Mouse (Mus musculus): Measurements from ENCODE around the gene Ppwd1. TPM values are rescaled to one million over a fixed set of nuclear protein-coding genes. Genes with fewer than 3 reads are reported as not detected.
"Not testable (repeated sequence)": the region's sequence is repeated elsewhere in the genome, so short reads cannot be mapped to it uniquely, and the experiment has no call there.

The Ppwd1 gene
- 16.7 and 17.9 TPM in 2 replicates for polyA plus RNA-seq (2015; fragmentation: Nextera tagmentation; extraction: Ambion mirVana)

GRCm38 (mm10) chr13:104228384-104229066 is at the start of gene Ppwd1, which contains the start of gene Cenpk:
Gene Ppwd1, minus strand, starts transcription at chr13:104228843.
Gene Cenpk, plus strand, starts transcription at chr13:104228611.
- Histone ChIP-seq H3K4me2 (replicated peaks; ENCODE audit: low read depth, low read length) (peak within 1 kb of the TSS; percentile 78), H3K27me3 (ENCODE audit: insufficient read depth, low read length) (no peaks in the 10 kb centered on the region), H3K4me3 (ENCODE audit: low read length) (peak within 1 kb of the TSS; percentile 73), H3K9ac (replicated peaks; ENCODE audit: low read length) (peak within 1 kb of the TSS; percentile 88), H3K27ac (ENCODE audit: low read length) (peak within 1 kb of the TSS; percentile 88), H3K4me1 (ENCODE audit: insufficient read depth, low read length) (peaks cover 17% of the 10 kb centered on the region), H3K36me3 (ENCODE audit: insufficient read depth, low read length) (0 out of 2 replicates have a peak, but pooled peaks cover 5% of the 10 kb centered on the region), H3K9me3 (ENCODE audit: low read length) (no peaks in the 10 kb centered on the region)
- peak; percentile 99 for ATAC-seq (ENCODE audit: low FRiP score, low TSS enrichment)
- WGBS = under 1% methylated on average over 55 of the region's 55 CpGs

- no peaks in the 10 kb centered on the region for H3K27me3 ChIP-seq (ENCODE audit: insufficient read depth, low read length)
- no peak for ATAC-seq (ENCODE audit: low FRiP score, low TSS enrichment)
- H3K27ac ChIP-seq (ENCODE audit: low read length) = no peak overlapping the region
- H3K4me1 ChIP-seq (ENCODE audit: insufficient read depth, low read length) = no peaks in the 10 kb centered on the region
- no peak overlapping the region for H3K9ac ChIP-seq (replicated peaks; ENCODE audit: low read length)
- H3K36me3 ChIP-seq (ENCODE audit: insufficient read depth, low read length) = no peaks in the 10 kb centered on the region
- H3K4me2 ChIP-seq (replicated peaks; ENCODE audit: low read depth, low read length) = no peak overlapping the region
- no peaks in the 10 kb centered on the region for H3K9me3 ChIP-seq (ENCODE audit: low read length)
- 89% methylated on average over 3 of the region's 3 CpGs for WGBS
- H3K4me3 ChIP-seq (ENCODE audit: low read length) = no peak overlapping the region
Measured at GRCm38 (mm10) chr13:104258997-104259396, 30.4 kb upstream of the Ppwd1 start.

GRCm38 (mm10) chr13:104229181-104229580 is 538 bp upstream of the Ppwd1 start:
- H3K27me3 ChIP-seq (ENCODE audit: insufficient read depth, low read length) = no peaks in the 10 kb centered on the region
- 0 out of 2 replicates have a peak, but pooled peaks cover 5% of the 10 kb centered on the region for H3K36me3 ChIP-seq (ENCODE audit: insufficient read depth, low read length)
- H3K9me3 ChIP-seq (ENCODE audit: low read length) = no peaks in the 10 kb centered on the region
- peak overlapping the region; percentile 80 for H3K9ac ChIP-seq (replicated peaks; ENCODE audit: low read length)
- H3K4me2 ChIP-seq (replicated peaks; ENCODE audit: low read depth, low read length) = peak overlapping the region; percentile 53
- H3K4me3 ChIP-seq (ENCODE audit: low read length) = peak overlapping the region; percentile 73
- 5% methylated on average over 15 of the region's 15 CpGs for WGBS
- peak overlapping the region; percentile 52 for H3K27ac ChIP-seq (ENCODE audit: low read length)
- ATAC-seq (ENCODE audit: low FRiP score, low TSS enrichment) = no peak
- peaks cover 17% of the 10 kb centered on the region for H3K4me1 ChIP-seq (ENCODE audit: insufficient read depth, low read length)

- Histone ChIP-seq H3K27ac (ENCODE audit: low read length) (no peak overlapping the region), H3K4me1 (ENCODE audit: insufficient read depth, low read length) (peaks cover 17% of the 10 kb centered on the region), H3K9ac (replicated peaks; ENCODE audit: low read length) (peak overlapping the region; percentile 62), H3K9me3 (ENCODE audit: low read length) (no peaks in the 10 kb centered on the region), H3K36me3 (ENCODE audit: insufficient read depth, low read length) (0 out of 2 replicates have a peak, but pooled peaks cover 3% of the 10 kb centered on the region), H3K4me2 (replicated peaks; ENCODE audit: low read depth, low read length) (peak overlapping the region; percentile 78), H3K4me3 (ENCODE audit: low read length) (peak overlapping the region; percentile 73), H3K27me3 (ENCODE audit: insufficient read depth, low read length) (no peaks in the 10 kb centered on the region)
- WGBS = 51% methylated on average over 3 of the region's 3 CpGs
- no peak for ATAC-seq (ENCODE audit: low FRiP score, low TSS enrichment)
Measured at GRCm38 (mm10) chr13:104227478-104227877, 1.2 kb downstream of the Ppwd1 start.

GRCm38 (mm10) chr13:104204313-104204712 is 24.3 kb downstream of the Ppwd1 start:
- ATAC-seq (ENCODE audit: low FRiP score, low TSS enrichment) = no peak
- no peak overlapping the region for H3K4me3 ChIP-seq (ENCODE audit: low read length)
- no peaks in the 10 kb centered on the region for H3K4me1 ChIP-seq (ENCODE audit: insufficient read depth, low read length)
- no peaks in the 10 kb centered on the region for H3K9me3 ChIP-seq (ENCODE audit: low read length)
- H3K36me3 ChIP-seq (ENCODE audit: insufficient read depth, low read length) = peaks cover 16% of the 10 kb centered on the region; the same call in 1 of the 2 replicates
- no peak overlapping the region for H3K27ac ChIP-seq (ENCODE audit: low read length)
- no peak overlapping the region for H3K4me2 ChIP-seq (replicated peaks; ENCODE audit: low read depth, low read length)
- H3K9ac ChIP-seq (replicated peaks; ENCODE audit: low read length) = no peak overlapping the region
- 70% methylated on average over 1 of the region's 1 CpGs for WGBS
- H3K27me3 ChIP-seq (ENCODE audit: insufficient read depth, low read length) = no peaks in the 10 kb centered on the region

- not testable (repeated sequence) for ATAC-seq (ENCODE audit: low FRiP score, low TSS enrichment); H3K9ac ChIP-seq (replicated peaks; ENCODE audit: low read length); H3K4me3 ChIP-seq (ENCODE audit: low read length); H3K4me1 ChIP-seq (ENCODE audit: insufficient read depth, low read length); H3K27ac ChIP-seq (ENCODE audit: low read length); H3K27me3 ChIP-seq (ENCODE audit: insufficient read depth, low read length); H3K9me3 ChIP-seq (ENCODE audit: low read length); H3K4me2 ChIP-seq (replicated peaks; ENCODE audit: low read depth, low read length)
- peaks cover 17% of the 10 kb centered on the region for H3K36me3 ChIP-seq (ENCODE audit: insufficient read depth, low read length)
Measured at GRCm38 (mm10) chr13:104195891-104196290, 32.8 kb downstream of the Ppwd1 start.

DNA sequence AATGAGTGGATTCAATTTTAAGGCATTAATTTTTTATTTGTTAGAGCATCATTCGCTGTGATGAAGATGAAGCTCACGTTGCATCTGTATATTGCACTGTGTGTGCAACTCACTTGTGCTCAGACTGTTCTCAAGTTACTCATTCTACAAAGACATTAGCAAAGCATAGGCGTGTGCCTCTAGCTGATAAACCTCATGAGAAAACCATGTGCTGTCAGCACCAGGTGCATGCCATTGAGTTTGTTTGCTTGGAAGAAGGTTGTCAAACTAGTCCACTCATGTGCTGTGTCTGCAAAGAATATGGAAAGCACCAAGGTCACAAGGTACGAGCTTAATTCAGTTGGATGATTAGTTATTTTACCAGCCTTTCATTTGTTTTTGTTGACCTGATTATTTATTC is 41.3 kb downstream of the Ppwd1 start:
- Histone ChIP-seq H3K4me1 (ENCODE audit: insufficient read depth, low read length) (no peaks in the 10 kb centered on the region), H3K27me3 (ENCODE audit: insufficient read depth, low read length) (no peaks in the 10 kb centered on the region), H3K27ac (ENCODE audit: low read length) (no peak overlapping the region), H3K36me3 (ENCODE audit: insufficient read depth, low read length) (peaks cover 20% of the 10 kb centered on the region; the same call in 1 of the 2 replicates), H3K9ac (replicated peaks; ENCODE audit: low read length) (no peak overlapping the region), H3K4me3 (ENCODE audit: low read length) (no peak overlapping the region), H3K9me3 (ENCODE audit: low read length) (no peaks in the 10 kb centered on the region), H3K4me2 (replicated peaks; ENCODE audit: low read depth, low read length) (no peak overlapping the region)
- WGBS = 80% methylated on average over 4 of the region's 4 CpGs
- ATAC-seq (ENCODE audit: low FRiP score, low TSS enrichment) = no peak

DNA sequence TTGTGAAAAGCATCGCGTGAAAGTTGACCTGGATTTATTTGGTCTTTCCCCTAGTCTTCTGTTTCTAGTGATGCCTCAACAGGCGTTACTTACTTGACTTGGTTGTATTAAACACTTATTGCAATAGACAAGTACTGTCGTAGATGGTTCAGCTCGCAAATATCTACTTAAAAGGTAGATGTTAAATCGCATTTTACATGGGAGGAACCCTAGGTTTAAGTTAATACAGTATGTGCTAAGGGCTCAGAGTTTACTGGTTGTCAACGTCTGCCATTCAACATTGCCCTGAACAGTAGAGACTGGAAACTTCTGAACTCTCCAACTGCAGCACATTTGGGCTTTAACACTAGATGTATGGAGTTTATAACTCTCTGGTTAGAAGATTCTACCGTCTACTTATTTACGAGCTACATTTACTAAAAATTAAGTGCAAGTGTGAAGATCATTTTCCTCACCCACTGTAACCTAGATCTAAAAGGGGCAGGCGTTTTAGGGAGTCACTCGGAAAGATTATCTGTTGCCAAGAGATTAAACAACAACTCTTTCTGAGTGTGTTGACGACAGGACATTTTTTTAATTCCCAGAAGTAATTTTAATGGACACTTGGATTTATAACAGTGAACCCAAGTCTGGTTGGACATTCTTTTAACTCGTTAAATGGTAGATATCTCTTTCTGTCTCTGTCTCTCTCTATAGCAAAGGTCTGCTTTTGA is 49.3 kb downstream of the Ppwd1 start:
- Histone ChIP-seq H3K9ac (replicated peaks; ENCODE audit: low read length) (peak overlapping the region; percentile 94), H3K9me3 (ENCODE audit: low read length) (no peaks in the 10 kb centered on the region), H3K4me2 (replicated peaks; ENCODE audit: low read depth, low read length) (peak overlapping the region; percentile 59), H3K4me3 (ENCODE audit: low read length) (peak overlapping the region; percentile 97), H3K27ac (ENCODE audit: low read length) (peak overlapping the region; percentile 84), H3K4me1 (ENCODE audit: insufficient read depth, low read length) (peaks cover 11% of the 10 kb centered on the region), H3K36me3 (ENCODE audit: insufficient read depth, low read length) (0 out of 2 replicates have a peak, but pooled peaks cover 4% of the 10 kb centered on the region), H3K27me3 (ENCODE audit: insufficient read depth, low read length) (no peaks in the 10 kb centered on the region)
- no peak for ATAC-seq (ENCODE audit: low FRiP score, low TSS enrichment)
- 12% methylated on average over 13 of the region's 13 CpGs for WGBS

GRCm38 (mm10) chr13:104178650-104179121 is 50.0 kb downstream of the Ppwd1 start, which contains the start of gene Trim23:
Gene Trim23, plus strand, starts transcription at chr13:104178797.
- WGBS = under 1% methylated on average over 38 of the region's 38 CpGs
- H3K4me2 ChIP-seq (replicated peaks; ENCODE audit: low read depth, low read length) = peak within 1 kb of the TSS; percentile 71
- H3K36me3 ChIP-seq (ENCODE audit: insufficient read depth, low read length) = 0 out of 2 replicates have a peak, but pooled peaks cover 4% of the 10 kb centered on the region
- peak within 1 kb of the TSS; percentile 94 for H3K9ac ChIP-seq (replicated peaks; ENCODE audit: low read length)
- H3K9me3 ChIP-seq (ENCODE audit: low read length) = no peaks in the 10 kb centered on the region
- peak within 1 kb of the TSS; percentile 84 for H3K27ac ChIP-seq (ENCODE audit: low read length)
- peaks cover 11% of the 10 kb centered on the region for H3K4me1 ChIP-seq (ENCODE audit: insufficient read depth, low read length)
- peak; percentile 99 for ATAC-seq (ENCODE audit: low FRiP score, low TSS enrichment)
- H3K4me3 ChIP-seq (ENCODE audit: low read length) = peak within 1 kb of the TSS; percentile 97
- no peaks in the 10 kb centered on the region for H3K27me3 ChIP-seq (ENCODE audit: insufficient read depth, low read length)

Data from kidney, embryonic 16.5 days (tissue).